10 mouse cellular contexts compared by ENCODE assay signal in the genomic region with DNA sequence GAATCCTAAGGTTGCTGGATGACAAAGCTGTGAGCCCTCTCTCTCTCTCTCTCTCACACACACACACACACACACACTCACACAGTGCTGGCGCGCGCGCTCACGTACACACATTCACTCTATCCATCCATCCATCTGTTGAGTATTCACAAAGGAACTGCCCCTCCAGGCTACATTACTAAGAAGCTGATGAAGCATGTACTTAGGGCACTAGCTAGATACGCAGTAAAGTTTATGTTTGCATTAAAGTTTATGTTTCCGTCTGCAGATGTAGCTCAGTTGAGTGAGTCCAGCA. TPM values are rescaled to one million over a fixed set of nuclear protein-coding genes. Genes with fewer than 3 reads are reported as not detected.
A peak's percentile ranks its signal among the peaks of the same experiment; 100 is the strongest.
DNase-seq lines count a peak whose midpoint lies in the region; ATAC-seq and TF ChIP-seq lines count a peak whose summit lies in the region.
"Had no signal": no experiment of that assay in that cellular context is flagged by ENCODE, and none has a peak within 500 bp of the region (broad histone marks: within the 10 kb centered on the region; RNA-seq: fewer than 3 reads in every experiment).

No protein-coding gene starts in this region.

- H3K4me1 ChIP-seq in heart, embryonic 16.5 days (ENCODE audit: control insufficient read depth, insufficient read depth, low read length): peaks cover 8% of the 10 kb centered on the region
- H3K4me1 ChIP-seq in MEL (ENCODE audit: control insufficient read depth in 1 of 2, insufficient read depth in 2 of 2, low read length in 2 of 2): peaks cover 0 to 15% of the 10 kb centered on the region in 2 experiments; a peak in 2 of 4 replicates
- peaks cover 10% of the 10 kb centered on the region; the same call in 1 of the 2 replicates for H3K4me1 ChIP-seq in hindbrain, embryonic 11.5 days (replicated peaks; ENCODE audit: control insufficient read depth, insufficient read depth, low read length)
- peaks cover 9% of the 10 kb centered on the region for H3K4me1 ChIP-seq in midbrain, embryonic 11.5 days (ENCODE audit: control insufficient read depth, insufficient read depth, low read length)

- TF ChIP-seq RAD21 in MEL (IDR thresholded peaks at IDR 0.05; ENCODE audit: low read depth, low read length): no peak

- ATAC-seq in heart, embryonic 16.5 days (replicated peaks; ENCODE audit: extremely low read depth, insufficient read depth, low FRiP score): no peak
- 0 out of 2 replicates have a peak, but pooled peaks have one; percentile 31 for ATAC-seq in hindbrain, embryonic 11.5 days (ENCODE audit: low FRiP score)
- 0 out of 2 replicates have a peak, but pooled peaks have one; percentile 17 for ATAC-seq in midbrain, embryonic 11.5 days (ENCODE audit: low FRiP score)
- ATAC-seq in activated CD4-positive, CD25-positive, alpha-beta regulatory T cell, adult 4 months: no peak

- peak overlapping the region; percentile 69 for H3K9ac ChIP-seq in heart, embryonic 16.5 days (ENCODE audit: low read length)
- peak overlapping the region; percentile 78 for H3K9ac ChIP-seq in MEL (ENCODE audit: control insufficient read depth, low read depth, low read length, poor library complexity, severe bottlenecking)
- H3K9ac ChIP-seq in hindbrain, embryonic 11.5 days (ENCODE audit: low read depth, low read length): peak overlapping the region; percentile 60
- peak overlapping the region; percentile 37 for H3K9ac ChIP-seq in midbrain, embryonic 11.5 days (ENCODE audit: low read length)

- peaks cover 16% of the 10 kb centered on the region for H3K79me2 ChIP-seq in MEL (ENCODE audit: control insufficient read depth, insufficient read depth, low read length, poor library complexity)

- peak overlapping the region; percentile 100 for H3K4me2 ChIP-seq in heart, embryonic 16.5 days (ENCODE audit: low read depth, low read length)
- H3K4me2 ChIP-seq in hindbrain, embryonic 11.5 days (replicated peaks; ENCODE audit: low read depth, low read length): peak overlapping the region; percentile 98
- H3K4me2 ChIP-seq in midbrain, embryonic 11.5 days: peak overlapping the region; percentile 85

- TF ChIP-seq CTCF in MEL (IDR thresholded peaks at IDR 0.05 in 2 of 3, conservative IDR thresholded peaks at IDR 0.05 in 1 of 3; ENCODE audit: control insufficient read depth in 1 of 3, insufficient read depth in 1 of 3, low read depth in 2 of 3, low read length in 3 of 3, poor library complexity in 1 of 3, severe bottlenecking in 1 of 3): no peak

- H3K27me3 ChIP-seq in heart, embryonic 16.5 days (ENCODE audit: control insufficient read depth, insufficient read depth, low read length): no peaks in the 10 kb centered on the region
- no peaks in the 10 kb centered on the region for H3K27me3 ChIP-seq in MEL (ENCODE audit: control insufficient read depth in 1 of 2, insufficient read depth in 2 of 2, low read length in 2 of 2)
- no peaks in the 10 kb centered on the region for H3K27me3 ChIP-seq in hindbrain, embryonic 11.5 days (ENCODE audit: control insufficient read depth, insufficient read depth, low read length)
- no peaks in the 10 kb centered on the region for H3K27me3 ChIP-seq in midbrain, embryonic 11.5 days (ENCODE audit: control insufficient read depth, insufficient read depth, low read length)
- H3K27me3 ChIP-seq: Patski had no signal

- 28% methylated on average over 7 of the region's 7 CpGs for WGBS in heart, embryonic 16.5 days
- 38% methylated on average over 7 of the region's 7 CpGs for WGBS in hindbrain, embryonic 11.5 days
- WGBS in midbrain, embryonic 11.5 days: 45% methylated on average over 7 of the region's 7 CpGs

- DNase-seq in heart, postnatal 25 days (ENCODE audit: low spot score): no peak
- DNase-seq in MEL (ENCODE audit: low read depth, low spot score): peak; percentile 76
- peak; percentile 36 for DNase-seq in hindbrain, embryonic 11.5 days (ENCODE audit: low spot score)
- DNase-seq in midbrain, embryonic 11.5 days (ENCODE audit: low spot score, missing footprints): no peak
- DNase-seq in thymus, postnatal 0 days (ENCODE audit: low spot score): no peak
- DNase-seq in cerebellum, postnatal 4 days (ENCODE audit: low spot score in 2 of 2): no peak

- no peaks in the 10 kb centered on the region for H3K36me3 ChIP-seq in heart, embryonic 16.5 days (ENCODE audit: control insufficient read depth, insufficient read depth)
- H3K36me3 ChIP-seq in MEL (ENCODE audit: control insufficient read depth in 1 of 2, insufficient read depth in 2 of 2, low read length in 2 of 2): peaks cover 0 to 2% of the 10 kb centered on the region in 2 experiments; a peak in 2 of 4 replicates
- no peaks in the 10 kb centered on the region for H3K36me3 ChIP-seq in hindbrain, embryonic 11.5 days (ENCODE audit: control insufficient read depth, insufficient read depth, low read length)
- no peaks in the 10 kb centered on the region; the same call in 1 of the 2 replicates for H3K36me3 ChIP-seq in midbrain, embryonic 11.5 days (ENCODE audit: control insufficient read depth, insufficient read depth, low read length)

- H3K4me3 ChIP-seq in heart, embryonic 16.5 days (ENCODE audit: low read length): peak overlapping the region; percentile 80
- H3K4me3 ChIP-seq in MEL (ENCODE audit: control insufficient read depth in 1 of 2, insufficient read depth in 1 of 2, low read depth in 2 of 2, low read length in 2 of 2): peak overlapping the region; percentile 58 to 70
- peak overlapping the region; percentile 78 for H3K4me3 ChIP-seq in hindbrain, embryonic 11.5 days (ENCODE audit: low read depth, low read length)
- H3K4me3 ChIP-seq in midbrain, embryonic 11.5 days (ENCODE audit: low read depth, low read length): peak overlapping the region; percentile 72

- intact Hi-C loops in heart, postnatal 25 days (cut with DNase I): loop anchor here (5.0 kb wide), 2 partner anchors 74 to 144 kb away; partner anchors contain the start of genes Rimbp3 and Tmem191c

- no peak overlapping the region for H3K27ac ChIP-seq in heart, embryonic 16.5 days (ENCODE audit: low read length)
- peak overlapping the region; percentile 75 for H3K27ac ChIP-seq in MEL (ENCODE audit: control insufficient read depth, low read depth, low read length)
- H3K27ac ChIP-seq in hindbrain, embryonic 11.5 days (ENCODE audit: low read depth, low read length): no peak overlapping the region
- H3K27ac ChIP-seq in midbrain, embryonic 11.5 days (ENCODE audit: low read depth, low read length): no peak overlapping the region

- H3K9me3 ChIP-seq in heart, embryonic 16.5 days (replicated peaks; ENCODE audit: control insufficient read depth, low read length): no peaks in the 10 kb centered on the region
- H3K9me3 ChIP-seq in MEL (replicated peaks; ENCODE audit: insufficient read depth, low read length): no peaks in the 10 kb centered on the region
- H3K9me3 ChIP-seq in hindbrain, embryonic 11.5 days (ENCODE audit: control insufficient read depth, low read length): no peaks in the 10 kb centered on the region
- H3K9me3 ChIP-seq in midbrain, embryonic 11.5 days (ENCODE audit: control insufficient read depth, low read length): no peaks in the 10 kb centered on the region

- TF ChIP-seq POLR2A in MEL (IDR thresholded peaks at IDR 0.05; ENCODE audit: control insufficient read depth in 1 of 2, insufficient read depth in 1 of 2, low read depth in 1 of 2, low read length in 2 of 2, poor library complexity in 1 of 2): no peak

- TF ChIP-seq EP300 in MEL (IDR thresholded peaks at IDR 0.05; ENCODE audit: low read depth in 1 of 2, low read length in 2 of 2): no peak

RNA-seq across cellular contexts. Expression of gene Sdf2l1, which starts 0.7 kb away (rescaled TPM):
- 54.5 and 61.9 TPM in 2 replicates for polyA plus RNA-seq in heart, embryonic 16.5 days (2015; fragmentation: Nextera tagmentation; extraction: Ambion mirVana)
- 10 to 100 TPM; 15.6 to 21.7 TPM for total RNA-seq in heart, postnatal 25 days (2021)
- 246 and 263 TPM in 2 replicates for total RNA-seq in MEL (2012; rRNA removed)
- 100 to 1,000 TPM in 1 of 2 experiments, not detected in 1; 249 TPM for polyA plus RNA-seq in MEL (2012; ENCODE audit: insufficient read depth in 1 of 2, insufficient read length in 2 of 2, low read depth in 1 of 2, low replicate concordance in 2 of 2, missing spikeins in 1 of 2)
- 67.1 and 70.9 TPM in 2 replicates for polyA plus RNA-seq in hindbrain, embryonic 11.5 days (2014; fragmentation: Nextera tagmentation; extraction: Ambion mirVana)
- 59.7 and 62.9 TPM in 2 replicates for polyA plus RNA-seq in midbrain, embryonic 11.5 days (2014; fragmentation: Nextera tagmentation; extraction: Ambion mirVana)
- 10 to 100 TPM; 27.8 to 50.4 TPM for polyA plus RNA-seq in activated CD4-positive, CD25-positive, alpha-beta regulatory T cell, adult 4 months (2017; shearing (Covaris generic))
- 74.2 and 113 TPM in 2 replicates for polyA plus RNA-seq in thymus, postnatal 0 days (2015; fragmentation: Nextera tagmentation; extraction: Ambion mirVana)

RNA-seq across cellular contexts. Expression of gene 2610318N02Rik, which starts 7.9 kb away (rescaled TPM):
- 16.6 and 19.6 TPM in 2 replicates for polyA plus RNA-seq in heart, embryonic 16.5 days (2015; fragmentation: Nextera tagmentation; extraction: Ambion mirVana)
- total RNA-seq in heart, postnatal 25 days (2021): not detected
- total RNA-seq in MEL (2012; rRNA removed): 22.6 and 23.8 TPM in 2 replicates
- 10 to 100 TPM in 1 of 2 experiments, not detected in 1; 80.6 TPM for polyA plus RNA-seq in MEL (2012; ENCODE audit: insufficient read depth in 1 of 2, insufficient read length in 2 of 2, low read depth in 1 of 2, low replicate concordance in 2 of 2, missing spikeins in 1 of 2)
- polyA plus RNA-seq in hindbrain, embryonic 11.5 days (2014; fragmentation: Nextera tagmentation; extraction: Ambion mirVana): 98.3 and 107 TPM in 2 replicates
- polyA plus RNA-seq in midbrain, embryonic 11.5 days (2014; fragmentation: Nextera tagmentation; extraction: Ambion mirVana): 94.9 and 108 TPM in 2 replicates
- polyA plus RNA-seq in activated CD4-positive, CD25-positive, alpha-beta regulatory T cell, adult 4 months (2017; shearing (Covaris generic)): 10 to 100 TPM; 10.7 to 11.1 TPM
- 56.5 and 61.3 TPM in 2 replicates for polyA plus RNA-seq in thymus, postnatal 0 days (2015; fragmentation: Nextera tagmentation; extraction: Ambion mirVana)
- total RNA-seq: gastrocnemius, postnatal 25 days had no signal

RNA-seq across cellular contexts. Expression of gene Ydjc, which starts 11.6 kb away (rescaled TPM):
- polyA plus RNA-seq in heart, embryonic 16.5 days (2015; fragmentation: Nextera tagmentation; extraction: Ambion mirVana): 4.1 and 6.5 TPM in 2 replicates
- total RNA-seq in heart, postnatal 25 days (2021): 1 to 10 TPM; 1.1 to 2.2 TPM
- total RNA-seq in MEL (2012; rRNA removed): 56.7 TPM in 2 replicates
- 10 to 100 TPM in 1 of 2 experiments, not detected in 1; 68.5 TPM for polyA plus RNA-seq in MEL (2012; ENCODE audit: insufficient read depth in 1 of 2, insufficient read length in 2 of 2, low read depth in 1 of 2, low replicate concordance in 2 of 2, missing spikeins in 1 of 2)
- 11.4 and 11.9 TPM in 2 replicates for polyA plus RNA-seq in hindbrain, embryonic 11.5 days (2014; fragmentation: Nextera tagmentation; extraction: Ambion mirVana)
- polyA plus RNA-seq in midbrain, embryonic 11.5 days (2014; fragmentation: Nextera tagmentation; extraction: Ambion mirVana): 6.8 and 9.2 TPM in 2 replicates
- 1 to 10 TPM; 7.0 to 8.2 TPM for polyA plus RNA-seq in activated CD4-positive, CD25-positive, alpha-beta regulatory T cell, adult 4 months (2017; shearing (Covaris generic))
- polyA plus RNA-seq in thymus, postnatal 0 days (2015; fragmentation: Nextera tagmentation; extraction: Ambion mirVana): 17.2 and 18.7 TPM in 2 replicates

RNA-seq across cellular contexts. Expression of gene Ccdc116, which starts 14.2 kb away (rescaled TPM):
- 0.22 and 0.76 TPM in 2 replicates for polyA plus RNA-seq in heart, embryonic 16.5 days (2015; fragmentation: Nextera tagmentation; extraction: Ambion mirVana)
- under 1 TPM in 1 of 2 experiments, not detected in 1; 0.13 TPM for total RNA-seq in heart, postnatal 25 days (2021)
- 3.4 and 4.9 TPM in 2 replicates for total RNA-seq in MEL (2012; rRNA removed)
- 1 to 10 TPM in 1 of 2 experiments, not detected in 1; 7.9 TPM for polyA plus RNA-seq in MEL (2012; ENCODE audit: insufficient read depth in 1 of 2, insufficient read length in 2 of 2, low read depth in 1 of 2, low replicate concordance in 2 of 2, missing spikeins in 1 of 2)
- 0.31 and 1.0 TPM in 2 replicates for polyA plus RNA-seq in hindbrain, embryonic 11.5 days (2014; fragmentation: Nextera tagmentation; extraction: Ambion mirVana)
- 0.40 and 0.41 TPM in 2 replicates for polyA plus RNA-seq in midbrain, embryonic 11.5 days (2014; fragmentation: Nextera tagmentation; extraction: Ambion mirVana)
- under 1 TPM; 0.24 to 0.54 TPM for polyA plus RNA-seq in activated CD4-positive, CD25-positive, alpha-beta regulatory T cell, adult 4 months (2017; shearing (Covaris generic))
- 0.73 and 1.3 TPM in 2 replicates for polyA plus RNA-seq in thymus, postnatal 0 days (2015; fragmentation: Nextera tagmentation; extraction: Ambion mirVana)

RNA-seq across cellular contexts. Expression of gene Ppil2, which starts 21.8 kb away (rescaled TPM):
- 102 and 111 TPM in 2 replicates for polyA plus RNA-seq in heart, embryonic 16.5 days (2015; fragmentation: Nextera tagmentation; extraction: Ambion mirVana)
- 10 to 100 TPM; 33.7 to 38.6 TPM for total RNA-seq in heart, postnatal 25 days (2021)
- 62.1 and 62.9 TPM in 2 replicates for total RNA-seq in MEL (2012; rRNA removed)
- 10 to 100 TPM in 1 of 2 experiments, not detected in 1; 81.2 TPM for polyA plus RNA-seq in MEL (2012; ENCODE audit: insufficient read depth in 1 of 2, insufficient read length in 2 of 2, low read depth in 1 of 2, low replicate concordance in 2 of 2, missing spikeins in 1 of 2)
- polyA plus RNA-seq in hindbrain, embryonic 11.5 days (2014; fragmentation: Nextera tagmentation; extraction: Ambion mirVana): 149 and 154 TPM in 2 replicates
- 142 and 147 TPM in 2 replicates for polyA plus RNA-seq in midbrain, embryonic 11.5 days (2014; fragmentation: Nextera tagmentation; extraction: Ambion mirVana)
- polyA plus RNA-seq in activated CD4-positive, CD25-positive, alpha-beta regulatory T cell, adult 4 months (2017; shearing (Covaris generic)): 100 to 1,000 TPM; 166 to 209 TPM
- polyA plus RNA-seq in thymus, postnatal 0 days (2015; fragmentation: Nextera tagmentation; extraction: Ambion mirVana): 148 and 150 TPM in 2 replicates

Comparison
In these comparisons a context has a peak if more than half of its experiments do, and no peak if none do; other contexts are left out.
1. ATAC-seq: peak in hindbrain, embryonic 11.5 days (single experiment) and midbrain, embryonic 11.5 days (single experiment); none in heart, embryonic 16.5 days (single experiment) and activated CD4-positive, CD25-positive, alpha-beta regulatory T cell, adult 4 months (single experiment).
2. DNase-seq: peak in MEL (single experiment) and hindbrain, embryonic 11.5 days (single experiment); none in heart, postnatal 25 days (single experiment), midbrain, embryonic 11.5 days (single experiment), thymus, postnatal 0 days (single experiment) and cerebellum, postnatal 4 days (0 of 2).
3. Peak in every context shown above with its lines, with median percentiles within 50 percentile points of each other: H3K4me2 ChIP-seq, H3K4me3 ChIP-seq and H3K9ac ChIP-seq.